Mouse (Mus musculus) testis, postnatal 14 days (tissue): Measurements from ENCODE around the gene Fgfr2.
"Not testable (repeated sequence)": the region's sequence is repeated elsewhere in the genome, so short reads cannot be mapped to it uniquely, and the experiment has no call there.

ENCODE experiments used
- DNase-seq: peaks from one replicate; pipeline ENCODE4 v3.0.0; 2021; ENCODE audit warnings: low spot score

Fgfr2 gene

DNA sequence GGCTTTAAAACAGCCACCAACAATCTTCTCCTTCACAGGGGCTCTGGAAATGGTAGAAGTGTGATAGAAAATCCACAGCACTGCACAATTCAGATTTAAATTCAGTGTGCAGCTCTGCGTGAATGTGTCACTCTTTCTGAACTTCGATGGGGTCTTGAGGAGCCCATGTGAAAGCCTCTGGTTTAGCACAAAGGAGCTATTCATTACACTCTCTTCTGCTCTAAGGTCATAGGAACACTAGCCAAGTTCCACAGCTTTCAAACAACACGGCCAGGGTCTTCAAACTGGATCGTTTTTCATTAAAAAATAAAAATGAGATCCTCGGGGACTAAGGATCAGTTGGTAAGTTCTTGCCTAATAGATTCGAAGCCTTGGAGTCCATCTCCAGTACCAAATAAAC lies 549.9 kb downstream of the Fgfr2 start:
- DNase-seq = no peak

- no peak for DNase-seq
These were observed 550.4 kb downstream of the Fgfr2 start for GRCm38 (mm10) chr7:132572738-132573137.

DNA sequence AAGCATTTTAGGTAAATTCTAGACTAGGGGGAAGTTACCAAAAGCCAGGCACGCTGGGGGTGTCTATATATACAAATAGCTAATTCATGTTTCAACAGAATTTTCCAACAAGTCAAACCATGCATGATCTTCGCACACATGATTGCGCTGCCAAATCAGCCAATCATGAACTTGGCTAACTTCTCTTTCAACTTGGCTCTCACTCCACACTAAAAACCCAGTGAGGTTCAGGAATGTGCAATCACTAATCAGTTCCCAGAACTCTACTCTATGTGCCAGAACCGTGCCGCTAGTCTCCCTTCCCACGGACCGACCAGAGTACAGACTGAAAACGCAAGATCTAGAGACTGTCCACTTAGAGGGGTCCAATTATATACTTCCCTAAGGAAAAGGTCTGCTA lies 551.7 kb downstream of the Fgfr2 start:
- no peak for DNase-seq

DNA sequence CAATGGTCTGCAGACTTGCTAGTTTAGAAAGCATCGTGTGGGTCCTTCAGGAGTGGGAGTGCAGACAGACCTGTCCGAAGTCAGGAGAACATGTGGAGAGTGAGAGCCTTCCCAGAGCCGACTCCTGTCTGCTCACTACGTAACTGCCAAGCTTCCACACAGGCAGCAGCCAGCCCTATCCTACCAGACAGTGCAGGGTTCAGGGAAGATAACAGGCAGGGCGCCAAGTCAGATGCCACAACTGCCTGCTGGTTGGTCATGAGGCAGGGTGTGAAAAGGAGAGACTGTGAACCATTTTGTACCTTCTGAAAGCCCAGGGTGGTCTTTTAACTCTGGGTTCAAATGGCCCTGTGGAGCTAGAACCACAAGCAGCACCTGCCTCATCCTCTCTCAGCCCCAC lies 553.1 kb downstream of the Fgfr2 start:
- DNase-seq = no peak

- no peak for DNase-seq
These were observed 554.3 kb downstream of the Fgfr2 start for GRCm38 (mm10) chr7:132568817-132569216.

DNA sequence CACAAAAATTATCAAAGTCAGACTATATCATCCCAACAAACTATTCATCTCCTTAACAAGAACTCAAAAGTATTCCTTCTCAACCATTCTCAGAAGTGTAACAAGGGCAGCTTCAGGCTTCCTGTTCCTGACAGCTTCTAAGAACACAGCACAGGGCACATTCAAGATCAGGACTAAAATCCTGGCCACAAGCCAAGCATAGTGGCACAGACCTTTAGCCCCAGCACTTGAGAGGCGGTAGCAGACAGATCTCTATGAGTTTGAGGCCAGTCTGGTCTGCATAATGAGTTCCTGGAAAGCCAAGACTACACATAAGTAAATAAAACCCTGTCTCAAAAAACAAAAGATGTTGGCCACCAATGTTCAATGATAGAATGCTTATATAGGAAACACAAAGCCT lies 557.3 kb downstream of the Fgfr2 start:
- no peak for DNase-seq

DNA sequence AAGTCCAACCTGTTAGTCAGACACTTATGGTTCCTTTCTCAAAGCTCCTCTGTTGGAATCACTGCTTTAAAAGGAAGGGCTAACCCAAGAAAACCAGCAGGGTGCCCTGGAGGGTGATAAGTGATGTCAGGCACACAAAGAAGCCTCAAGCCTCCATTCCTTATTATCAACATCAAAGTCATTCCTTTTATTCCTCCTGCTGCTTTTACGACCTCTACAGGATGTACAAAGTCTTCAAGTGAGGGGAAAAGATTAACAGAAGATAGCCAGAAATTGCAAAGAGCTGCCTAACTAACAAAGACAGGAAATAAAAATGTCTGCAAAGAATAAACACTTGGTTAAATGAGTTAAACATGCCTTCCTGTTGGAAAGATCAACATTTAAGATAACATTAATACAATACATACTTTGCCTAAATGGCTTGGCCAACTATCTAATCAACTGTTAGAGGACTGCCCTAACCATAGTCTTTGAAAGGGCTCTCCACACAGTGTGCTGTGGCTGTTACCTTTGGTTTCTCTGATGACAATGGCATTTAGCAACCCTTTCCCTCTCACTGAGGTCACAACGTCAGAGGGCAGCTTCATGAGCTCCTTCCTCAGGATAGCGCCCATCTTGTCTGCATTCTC lies 563.9 kb downstream of the Fgfr2 start:
- DNase-seq = no peak

DNA sequence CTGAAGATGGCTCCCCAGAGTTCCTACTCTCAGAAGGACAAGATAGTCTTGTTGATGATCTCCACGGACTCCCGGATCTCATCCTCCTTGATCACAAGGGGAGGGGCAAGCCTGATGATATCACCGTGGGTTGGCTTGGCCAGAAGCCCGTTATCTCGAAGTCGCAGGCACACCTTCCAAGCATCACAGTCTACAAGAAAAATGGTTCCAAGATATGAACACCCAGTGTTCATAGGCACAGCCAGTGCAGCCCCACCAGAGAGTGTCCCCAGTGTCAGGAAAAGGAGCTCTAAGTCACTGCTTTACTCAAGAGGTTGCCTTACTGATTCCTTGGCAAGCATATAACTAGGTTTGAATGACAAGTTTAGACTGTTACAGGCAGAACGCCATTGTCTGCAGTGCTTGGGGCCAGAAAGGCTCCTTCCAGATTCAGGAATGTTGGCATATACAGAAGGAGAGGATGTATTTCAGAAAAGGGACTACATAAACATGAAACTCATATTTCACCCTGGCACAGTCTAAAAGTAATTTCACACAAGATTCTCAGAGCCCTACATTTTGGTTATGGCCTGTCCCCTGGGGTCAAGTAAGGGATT lies 564.9 kb downstream of the Fgfr2 start:
- no peak for DNase-seq

- DNase-seq = no peak
These were observed 566.6 kb downstream of the Fgfr2 start for GRCm38 (mm10) chr7:132556575-132556974.

DNA sequence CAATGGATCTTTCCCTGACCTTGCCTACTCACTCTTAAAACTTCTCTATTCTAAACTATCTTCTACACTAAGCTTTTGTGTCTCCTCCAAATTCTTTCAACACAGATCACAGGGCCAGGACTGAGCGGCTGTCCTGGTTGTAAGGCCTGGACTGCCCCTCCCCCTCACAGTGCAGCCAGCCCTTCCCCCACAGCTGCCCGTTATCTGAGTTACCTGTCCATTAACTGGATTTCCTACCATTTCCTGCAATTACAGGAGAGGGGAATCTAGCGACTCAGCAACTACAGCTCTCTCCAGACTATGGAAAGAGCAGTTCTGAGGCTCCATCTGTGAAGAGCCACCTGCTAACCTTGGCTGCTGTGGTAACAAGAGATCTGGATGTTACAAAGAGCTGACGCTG lies 567.2 kb downstream of the Fgfr2 start:
- DNase-seq = no peak

DNA sequence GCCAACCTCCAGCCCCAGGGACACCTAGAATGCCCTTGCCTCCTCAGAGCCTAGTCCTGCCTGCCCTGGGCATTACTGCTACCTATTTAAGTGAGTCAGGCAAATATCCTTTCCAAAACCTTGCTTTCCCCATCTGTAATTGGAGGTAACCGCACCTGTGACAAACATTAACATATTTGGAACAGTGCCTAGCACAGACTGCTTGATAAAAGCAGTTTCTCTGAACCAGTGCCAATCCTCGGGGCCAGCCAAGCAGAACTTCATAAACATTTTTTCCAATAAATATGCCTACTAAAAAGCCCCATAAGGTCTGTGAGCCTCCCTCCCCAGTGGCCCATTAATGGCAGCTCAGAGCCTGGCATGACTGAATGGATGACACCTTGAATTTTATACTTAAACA lies 569.1 kb downstream of the Fgfr2 start:
- no peak for DNase-seq

- DNase-seq = peak; percentile 88
These were observed 571.6 kb downstream of the Fgfr2 start for GRCm38 (mm10) chr7:132551351-132552126.

- DNase-seq = no peak
These were observed 576.0 kb downstream of the Fgfr2 start for GRCm38 (mm10) chr7:132547126-132547525.

GRCm38 (mm10) chr7:132542427-132542826 lies 580.7 kb downstream of the Fgfr2 start:
- no peak for DNase-seq

GRCm38 (mm10) chr7:132541566-132541965 lies 581.6 kb downstream of the Fgfr2 start:
- no peak for DNase-seq

- no peak for DNase-seq
These were observed 582.6 kb downstream of the Fgfr2 start for GRCm38 (mm10) chr7:132540597-132540996.

GRCm38 (mm10) chr7:132529206-132529605 lies 593.9 kb downstream of the Fgfr2 start:
- no peak for DNase-seq

DNA sequence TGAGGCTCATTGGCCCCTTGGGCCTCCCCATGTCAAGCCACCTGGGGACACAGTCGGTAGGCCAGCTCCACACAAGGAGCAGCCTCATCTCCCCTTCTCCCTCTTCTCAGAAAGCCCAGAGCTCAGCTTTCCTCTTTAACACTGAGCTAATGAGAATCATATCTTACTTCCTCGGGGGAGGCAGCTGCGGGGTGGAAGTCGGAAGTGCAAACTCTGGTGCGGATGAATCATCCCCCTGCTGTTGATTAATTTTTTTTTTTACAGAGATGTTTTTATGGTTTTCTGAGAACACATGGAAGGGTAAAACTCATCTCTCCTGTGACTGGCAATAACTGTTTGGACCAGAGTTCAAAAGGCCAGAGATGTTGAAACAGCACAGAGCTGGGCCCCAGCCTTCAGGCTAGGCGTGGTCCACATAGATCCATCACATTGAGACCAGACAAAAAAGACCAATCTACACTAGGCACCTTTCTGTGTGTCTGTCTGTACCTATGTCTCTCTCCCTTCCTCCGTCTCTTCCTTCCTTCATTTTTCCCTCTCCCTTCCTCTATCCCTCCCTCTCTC lies 609.6 kb downstream of the Fgfr2 start:
- no peak for DNase-seq

- no peak for DNase-seq
These were observed 614.0 kb downstream of the Fgfr2 start for GRCm38 (mm10) chr7:132509110-132509509.

- DNase-seq = no peak
These were observed 615.8 kb downstream of the Fgfr2 start for GRCm38 (mm10) chr7:132507361-132507760.

- no peak for DNase-seq
These were observed 616.9 kb downstream of the Fgfr2 start for GRCm38 (mm10) chr7:132506226-132506625.

DNA sequence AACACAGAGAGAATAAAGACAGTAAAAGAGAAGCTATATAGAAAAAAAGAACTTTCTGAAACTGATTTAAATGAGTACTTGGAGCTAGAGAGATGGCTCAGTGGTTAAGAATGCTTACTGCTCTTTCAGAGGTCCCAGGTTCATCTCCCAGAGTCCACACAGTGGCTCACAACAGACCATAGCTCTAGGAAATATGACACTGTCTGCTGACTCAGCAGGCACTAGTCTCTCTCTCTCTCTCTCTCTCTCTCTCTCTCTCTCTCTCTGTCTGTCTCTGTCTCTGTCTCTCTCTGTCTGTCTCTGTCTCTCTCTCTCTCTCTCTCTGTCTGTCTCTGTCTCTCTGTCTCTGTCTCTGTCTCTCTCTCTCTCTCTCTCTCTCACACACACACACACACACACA lies 620.7 kb downstream of the Fgfr2 start:
- DNase-seq = not testable (repeated sequence)

- DNase-seq = no peak
These were observed 626.0 kb downstream of the Fgfr2 start for GRCm38 (mm10) chr7:132497142-132497541.
